Mouse (Mus musculus): ENCODE results near the gene Ehd2.

The Ehd2 gene

DNA sequence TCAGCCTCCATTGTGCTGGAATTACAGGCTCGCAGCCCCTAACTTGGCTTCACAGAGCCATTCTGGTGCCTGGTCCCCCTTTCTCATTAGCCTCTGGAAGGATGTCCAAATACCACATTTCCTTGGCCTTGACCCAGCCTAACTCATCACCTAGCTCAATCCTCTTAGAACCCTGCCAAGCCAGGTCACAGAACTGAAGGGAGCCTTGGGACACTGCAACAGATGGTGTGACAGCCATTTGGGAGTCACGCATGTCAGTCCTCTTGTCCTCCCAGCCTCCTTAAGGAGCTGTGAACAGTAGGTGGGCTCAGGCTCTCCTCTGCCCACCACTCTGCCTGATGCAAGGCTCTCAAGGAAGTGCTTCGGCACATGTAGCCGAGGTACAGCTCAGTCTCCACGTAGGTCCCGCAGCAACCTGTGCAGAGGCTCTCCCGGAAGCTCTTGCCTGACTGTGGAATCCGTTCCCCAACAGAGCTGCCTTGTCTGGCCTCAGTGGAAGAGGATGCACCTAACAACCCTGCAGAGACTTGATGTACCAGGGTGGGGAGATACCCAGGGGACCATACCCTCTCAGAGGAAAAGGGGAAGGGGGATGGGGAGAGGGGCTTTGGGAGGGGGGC is 59.3 kb downstream of the Ehd2 start:
- DNase-seq (ENCODE audit: low read depth, low spot score): no peak

DNA sequence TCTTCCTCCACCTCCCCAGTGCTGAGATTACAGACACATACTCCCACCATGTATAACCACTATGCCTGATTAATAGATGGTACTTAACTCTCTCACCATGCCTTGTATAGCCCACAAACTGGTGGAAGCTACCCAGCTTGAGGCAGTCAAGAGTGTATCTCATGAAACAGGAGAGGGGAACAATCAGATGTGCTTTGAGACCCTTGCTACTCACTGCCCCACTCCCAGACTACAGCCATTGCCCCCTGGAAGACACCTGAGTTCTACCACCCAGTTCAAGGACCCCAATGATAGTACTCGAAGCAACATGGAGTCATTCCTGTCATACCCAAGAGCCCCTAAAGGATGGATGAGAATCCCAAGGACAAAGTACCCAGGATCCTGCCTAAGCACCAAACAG is 60.8 kb downstream of the Ehd2 start:
- DNase-seq (ENCODE audit: low read depth, low spot score): no peak

DNA sequence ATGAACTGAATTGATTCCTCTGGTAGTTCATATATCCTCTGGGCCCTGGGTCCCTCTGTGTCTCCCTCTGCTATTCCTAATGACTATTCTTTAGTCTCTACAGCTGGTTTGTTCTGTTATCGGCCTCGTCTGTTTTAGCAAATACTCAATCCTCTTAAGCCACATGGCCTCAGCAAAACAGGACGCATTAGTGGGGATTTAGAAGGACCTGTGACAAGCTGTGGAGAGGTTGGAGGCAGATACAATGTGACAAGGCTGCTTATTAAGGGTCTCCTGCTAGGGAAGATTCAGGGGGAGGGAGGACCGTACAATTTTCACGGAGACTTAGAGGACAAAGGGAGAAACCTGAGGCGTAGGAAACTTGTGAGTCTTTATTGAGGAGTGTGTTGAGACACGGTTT is 61.5 kb downstream of the Ehd2 start:
- no peak for DNase-seq (ENCODE audit: low read depth, low spot score)

DNA sequence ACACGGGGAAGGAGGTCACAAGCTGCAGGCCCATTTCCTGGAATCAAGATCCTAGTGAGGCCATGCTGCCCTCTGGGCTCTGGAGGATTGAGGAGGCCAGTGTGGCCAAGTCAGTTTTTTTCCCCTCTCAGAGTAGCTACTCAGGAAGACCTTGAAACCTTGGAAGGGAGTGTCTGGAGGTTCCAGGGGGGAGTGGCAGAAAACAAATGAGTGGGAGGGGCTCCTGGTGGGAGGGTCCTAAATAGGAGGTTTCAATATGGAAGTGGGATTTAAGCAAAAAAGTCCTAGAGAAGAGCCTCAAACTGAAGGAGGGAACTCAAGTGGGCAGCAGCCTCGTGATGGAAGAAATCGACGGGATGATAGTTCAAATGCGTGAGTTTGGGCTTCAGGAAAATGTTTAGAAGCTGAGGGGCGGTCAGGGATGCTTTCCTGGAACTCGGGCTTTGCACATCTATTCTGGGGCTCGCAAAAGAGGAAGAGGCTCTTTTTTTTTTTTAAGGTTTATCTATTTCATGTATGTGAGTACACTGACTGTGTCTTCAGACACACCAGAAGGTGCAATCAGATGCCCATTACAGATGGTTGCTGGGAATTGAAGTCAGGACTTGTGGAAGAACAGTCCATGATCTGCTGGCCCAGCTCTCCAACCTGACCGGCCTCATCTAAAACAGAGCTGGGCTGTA is 65.9 kb downstream of the Ehd2 start:
- DNase-seq (ENCODE audit: low read depth, low spot score): no peak

Data from CD4-positive helper T cell, adult 2 months (primary cell).